Mouse (Mus musculus): Measurements from ENCODE around the gene Rnf7.
"Not testable (repeated sequence)": the region's sequence is repeated elsewhere in the genome, so short reads cannot be mapped to it uniquely, and the experiment has no call there.

The Rnf7 gene

DNA sequence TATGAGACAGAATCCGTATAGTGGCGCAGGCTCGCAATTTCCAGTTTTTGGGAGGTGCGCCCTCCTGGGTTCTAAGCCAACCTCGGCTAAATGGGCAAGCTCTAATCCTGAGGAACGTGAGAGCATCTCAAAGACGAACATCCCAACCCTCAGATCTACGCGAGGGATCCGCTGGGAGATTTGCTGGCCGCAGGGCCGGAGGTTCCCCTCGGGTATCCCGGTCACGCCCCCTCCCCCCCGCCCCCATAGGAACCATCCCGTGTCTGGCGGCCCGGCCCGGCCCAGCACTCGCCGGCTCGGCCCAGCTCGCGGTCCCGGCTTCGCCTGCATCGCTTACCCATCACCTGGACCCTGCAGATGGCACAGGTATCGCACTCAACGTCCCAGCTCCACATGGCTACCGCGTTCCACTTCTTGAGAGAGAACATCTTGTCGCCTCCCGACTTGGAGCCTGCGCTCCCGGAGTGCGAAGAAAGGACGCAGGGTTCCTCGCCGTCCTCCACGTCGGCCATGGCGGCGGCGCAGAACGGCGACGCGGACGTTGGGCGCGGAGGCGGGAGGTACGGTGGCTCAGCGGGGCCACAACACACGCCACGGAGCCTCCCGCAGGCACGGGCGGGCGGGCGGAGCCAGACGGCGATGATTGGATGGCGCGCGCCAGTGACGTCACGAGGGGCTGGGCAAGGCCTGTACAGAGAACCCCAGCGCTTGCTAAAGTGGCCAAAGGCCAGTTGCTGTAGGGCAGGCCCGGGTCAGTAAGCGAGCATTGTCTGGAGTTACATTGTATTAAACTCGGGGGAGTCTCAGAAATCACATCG lies at the start of gene Rnf7:
Gene Rnf7, minus strand, starts transcription at position 605 of the 818 bp plus-strand sequence.
- peak; percentile 100 for DNase-seq

GRCm38 (mm10) chr9:96526011-96526410 lies 47.5 kb upstream of the Rnf7 start:
- no peak for DNase-seq

GRCm38 (mm10) chr9:96524972-96525506 lies 46.6 kb upstream of the Rnf7 start, which contains the start of gene Gm28729:
Gene Gm28729, minus strand, starts transcription at chr9:96525264.
- peak in 1 of 2 experiments; percentile 25 for DNase-seq

GRCm38 (mm10) chr9:96523148-96523547 lies 44.7 kb upstream of the Rnf7 start:
- DNase-seq, result no peak

GRCm38 (mm10) chr9:96521574-96521973 lies 43.1 kb upstream of the Rnf7 start:
- DNase-seq, result not testable (repeated sequence)

DNA sequence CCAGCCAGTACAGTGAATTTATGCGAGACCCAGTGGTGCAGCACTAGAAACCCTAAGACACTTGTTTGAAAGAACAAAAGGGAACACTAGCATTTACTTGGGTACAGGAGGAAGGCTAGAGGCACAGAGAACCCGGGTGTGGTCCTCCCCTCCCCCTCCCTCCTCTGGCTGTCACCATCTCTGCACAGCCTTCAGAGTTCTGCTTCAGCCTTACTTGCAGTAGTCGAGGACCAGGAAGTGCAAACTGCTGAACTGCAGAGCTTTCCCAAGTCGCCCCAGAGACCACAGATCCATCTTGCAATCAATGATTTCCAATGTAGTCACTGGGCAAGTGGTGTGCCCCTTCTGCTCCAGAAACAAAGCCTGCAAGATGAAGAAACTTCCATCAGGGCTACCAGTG lies 39.0 kb upstream of the Rnf7 start:
- DNase-seq, result no peak

- DNase-seq, result no peak
Measured at GRCm38 (mm10) chr9:96516806-96517205, 38.3 kb upstream of the Rnf7 start.

GRCm38 (mm10) chr9:96515737-96516136 lies 37.3 kb upstream of the Rnf7 start:
- no peak for DNase-seq

DNA sequence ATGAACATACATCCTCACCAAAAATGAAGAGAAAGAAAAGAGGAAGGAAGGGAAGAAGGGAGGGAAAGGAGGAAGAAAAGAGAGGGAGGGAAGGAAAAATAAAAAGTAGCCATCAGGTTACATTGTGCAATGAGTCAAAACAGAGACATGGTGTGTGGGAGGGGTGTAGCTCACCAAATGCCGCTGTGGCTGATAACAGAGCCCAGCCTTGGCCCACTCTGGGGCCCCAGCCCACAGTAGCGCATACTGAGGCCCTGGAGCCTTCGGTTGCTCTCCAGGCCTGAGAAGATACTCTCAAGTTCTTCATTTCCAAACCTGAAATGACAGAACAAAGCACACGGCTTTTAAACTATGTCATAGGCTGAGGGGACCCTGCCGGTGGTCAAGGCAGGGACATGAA lies 35.8 kb upstream of the Rnf7 start:
- DNase-seq, result no peak

DNA sequence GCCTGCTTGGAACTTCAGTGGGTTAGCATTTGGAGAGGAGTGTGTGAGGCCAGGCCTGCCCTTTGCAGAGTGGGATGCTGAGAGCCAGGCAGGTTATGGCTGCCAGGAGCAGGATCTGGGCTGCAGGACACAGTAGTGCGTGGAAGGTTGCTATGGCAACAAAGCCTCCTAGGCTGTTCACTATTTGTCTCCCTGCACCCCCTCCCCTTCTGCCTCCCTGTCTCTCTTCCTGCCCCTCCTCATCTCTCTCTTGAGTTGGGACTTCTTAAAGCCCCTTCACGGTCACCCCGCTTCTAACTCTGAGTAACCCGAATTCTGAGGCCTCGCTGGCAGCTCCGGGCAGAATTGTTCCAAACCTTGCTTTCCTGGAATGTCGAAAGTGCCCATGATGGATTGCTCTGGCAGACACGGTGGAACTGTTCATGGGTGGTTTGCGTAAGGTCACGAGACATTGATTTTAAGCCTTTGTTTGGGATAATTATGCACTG lies 27.6 kb upstream of the Rnf7 start:
- DNase-seq, result peak; percentile 90 to 91

DNA sequence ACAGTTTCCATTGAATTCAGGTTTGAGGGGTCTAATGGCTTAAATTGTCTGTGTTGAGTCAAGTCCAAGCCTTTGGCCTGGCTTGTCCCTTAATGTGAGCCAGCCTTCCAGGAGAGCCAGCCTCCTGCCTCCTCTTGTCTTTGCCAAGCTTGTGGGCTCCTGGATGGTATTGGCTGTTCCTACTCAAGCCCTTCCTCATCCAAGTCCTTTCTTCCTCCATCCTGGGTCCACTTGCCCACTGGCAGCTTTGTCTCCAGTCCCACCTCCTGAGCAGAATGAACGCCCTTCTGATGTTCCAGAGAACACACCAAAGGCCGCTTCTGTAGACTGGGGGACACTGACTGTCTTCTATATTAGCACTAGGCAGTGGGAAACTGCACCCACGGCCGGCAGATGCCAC lies 26.7 kb upstream of the Rnf7 start:
- peak; percentile 48 to 64 for DNase-seq

DNA sequence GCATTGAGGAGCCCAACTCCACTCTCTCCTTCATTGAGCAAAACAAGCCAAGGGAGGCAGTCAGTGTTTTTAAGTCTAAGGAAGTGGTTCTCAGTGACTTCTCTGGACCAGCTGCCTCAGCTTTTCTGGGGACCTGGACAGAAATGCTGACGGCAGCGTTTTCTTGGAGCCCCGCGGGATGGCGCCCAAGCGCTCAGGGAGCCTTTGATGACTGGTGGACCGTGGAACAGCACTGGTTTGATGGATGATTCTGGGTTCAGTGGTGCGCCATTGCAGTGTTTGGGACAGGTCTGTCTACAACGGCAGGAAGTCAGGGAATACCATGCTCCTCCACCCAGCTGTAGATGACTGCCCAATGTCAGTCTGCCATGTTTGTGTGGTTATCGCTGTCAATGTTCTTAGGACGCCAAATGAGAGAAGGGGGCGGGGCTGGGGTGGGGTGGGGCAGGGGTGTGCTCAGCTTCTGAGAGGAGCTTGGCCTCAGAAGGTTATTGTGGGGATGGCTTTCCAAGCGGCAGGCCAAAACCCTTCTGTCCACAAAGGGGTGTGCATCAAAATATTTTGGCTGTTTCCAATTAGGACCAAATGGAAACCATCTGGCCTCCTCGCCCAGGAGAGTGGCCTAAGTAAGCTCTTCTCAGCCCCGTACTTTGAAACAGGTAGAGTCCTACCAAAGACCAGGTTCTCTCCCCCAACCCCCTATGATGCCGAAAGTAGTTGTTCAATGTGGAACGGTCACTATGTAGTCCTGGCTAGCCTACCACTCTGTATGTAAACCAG lies 25.8 kb upstream of the Rnf7 start:
- DNase-seq, result peak in 1 of 2 experiments; percentile 34

DNA sequence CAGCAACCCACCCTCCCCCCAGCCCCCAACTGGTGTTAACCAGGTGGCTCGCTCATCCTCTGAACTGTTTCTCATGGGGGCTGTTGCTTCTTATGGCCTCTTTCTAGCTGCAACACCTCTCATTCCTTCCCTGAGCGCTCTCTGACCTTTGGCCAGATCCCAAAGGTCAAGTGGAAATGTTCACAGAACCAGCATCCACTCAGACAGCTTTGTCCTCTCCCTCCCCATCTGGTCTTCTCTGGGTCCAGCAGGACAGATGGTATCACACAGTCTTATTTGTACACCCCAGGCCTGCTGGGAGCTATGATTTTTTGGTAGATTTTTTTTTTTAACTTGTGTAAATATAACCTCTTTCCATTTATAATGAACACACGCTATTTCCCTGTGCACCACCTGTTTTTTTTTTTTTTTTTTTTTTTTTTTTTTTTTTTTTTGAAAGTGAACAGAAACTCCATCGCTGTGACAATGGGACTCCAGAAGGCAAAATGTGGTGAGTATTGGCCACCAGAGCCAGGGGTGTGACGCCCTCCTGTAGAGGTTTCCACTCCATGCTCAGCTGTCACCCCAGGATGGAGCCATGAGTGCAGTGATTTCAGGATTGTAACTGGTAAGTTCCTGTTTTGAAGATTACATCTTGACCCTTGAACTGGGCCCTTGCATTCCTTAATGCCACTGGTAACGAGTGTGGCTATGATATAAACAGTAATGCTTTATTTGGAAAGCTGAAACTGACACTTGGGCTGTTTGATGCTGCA lies 24.6 kb upstream of the Rnf7 start:
- peak; percentile 74 for DNase-seq

- DNase-seq, result no peak
Measured at GRCm38 (mm10) chr9:96501217-96501616, 22.7 kb upstream of the Rnf7 start.

GRCm38 (mm10) chr9:96493212-96493611 lies 14.7 kb upstream of the Rnf7 start:
- no peak for DNase-seq

GRCm38 (mm10) chr9:96491810-96492209 lies 13.3 kb upstream of the Rnf7 start:
- DNase-seq, result peak; percentile 74 to 81

DNA sequence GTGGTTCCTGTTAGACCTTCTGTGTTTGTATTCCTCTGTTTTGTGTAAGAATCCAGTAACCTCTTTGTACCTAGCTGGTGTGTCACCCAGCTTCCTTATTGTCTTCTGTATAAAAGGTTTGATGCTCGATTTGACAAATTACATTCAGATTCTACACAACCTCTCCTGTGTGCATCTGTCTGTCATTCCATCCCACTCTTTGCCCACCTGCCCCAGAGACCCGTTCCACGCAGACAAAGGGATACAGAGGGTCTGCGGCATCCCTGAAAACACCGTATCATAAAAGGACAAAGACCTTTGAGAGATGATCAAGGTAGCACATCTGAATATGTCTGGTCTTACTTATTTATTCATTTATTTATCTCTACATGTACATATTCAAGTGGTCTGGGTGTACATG lies 9.4 kb upstream of the Rnf7 start:
- not testable (repeated sequence) for DNase-seq

DNA sequence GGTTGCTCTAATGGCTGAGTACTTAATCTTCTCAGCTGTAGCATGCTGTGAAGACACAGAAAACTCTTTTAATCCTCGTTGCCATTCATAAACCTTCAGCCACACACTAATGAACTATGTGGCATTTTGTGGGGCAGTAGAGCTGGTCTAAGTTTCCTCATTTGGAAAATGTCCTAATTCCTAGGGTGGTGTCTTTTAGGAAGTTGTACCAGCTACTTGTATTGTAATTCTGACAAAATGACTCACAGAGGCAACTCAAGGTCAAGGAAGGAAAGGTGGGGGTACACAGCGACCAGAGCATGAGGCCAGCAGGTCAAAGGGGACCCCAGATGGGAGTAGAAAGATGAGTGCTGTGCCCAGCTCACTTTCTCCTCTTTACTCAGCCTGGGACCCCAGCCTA lies 5.2 kb upstream of the Rnf7 start:
- DNase-seq, result no peak

DNA sequence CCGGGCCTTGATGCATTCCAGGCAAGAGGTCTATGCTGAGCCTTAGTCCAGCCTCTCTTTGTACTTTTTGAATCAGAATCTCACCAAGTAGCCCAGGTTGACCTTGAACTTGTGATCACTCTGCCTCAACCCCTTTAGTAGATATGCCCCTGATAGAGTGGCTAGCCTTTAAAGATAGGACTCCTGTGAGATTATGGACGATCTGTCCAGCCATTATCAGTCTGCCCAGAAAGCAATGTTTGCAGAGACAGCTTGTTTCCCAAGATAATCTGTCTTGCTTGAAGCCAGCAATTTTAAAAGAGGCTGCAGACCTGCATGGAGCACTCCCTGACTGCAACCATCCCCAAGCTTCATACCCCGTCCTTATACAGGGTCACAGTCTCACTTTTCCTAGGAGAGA lies 4.6 kb upstream of the Rnf7 start:
- no peak for DNase-seq

DNA sequence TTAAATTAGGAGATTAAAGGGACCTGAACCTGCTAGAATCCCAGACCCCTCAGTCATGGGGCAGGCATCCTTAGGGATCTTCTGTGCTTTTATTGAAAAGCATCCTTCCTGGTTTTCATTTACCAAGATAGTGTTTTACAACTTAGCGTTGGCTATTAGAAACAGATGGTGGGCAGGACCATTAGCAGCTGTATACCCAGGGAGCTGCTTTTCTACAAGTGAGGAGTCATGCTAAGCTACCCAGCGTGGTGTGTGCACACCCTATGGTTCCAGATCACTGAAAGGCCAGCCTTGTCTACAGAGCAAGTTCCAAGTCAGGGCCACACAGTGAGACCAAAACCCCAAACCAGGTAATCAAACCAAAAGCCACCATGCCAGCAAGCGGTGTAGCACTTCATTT lies 6.1 kb downstream of the Rnf7 start:
- no peak for DNase-seq

GRCm38 (mm10) chr9:96471681-96472080 lies 6.8 kb downstream of the Rnf7 start:
- not testable (repeated sequence) for DNase-seq

GRCm38 (mm10) chr9:96470266-96470974 lies 8.1 kb downstream of the Rnf7 start:
- DNase-seq, result no peak
